Mouse (Mus musculus): Measurements from ENCODE around the gene Eif2b3. TPM values are rescaled to one million over a fixed set of nuclear protein-coding genes. Genes with fewer than 3 reads are reported as not detected.

The Eif2b3 gene
- total and polyA plus RNA-seq, 3 experiments: 6.5 to 31.8 (median 28.1) TPM

GRCm38 (mm10) chr4:117053956-117054355, 34.8 kb downstream of the Eif2b3 start:
- Histone ChIP-seq H3K4me3 (ENCODE audit: low read depth, low read length) (no peak overlapping the region), H3K36me3 (replicated peaks) (peaks cover 71% of the 10 kb centered on the region), H3K27me3 (ENCODE audit: insufficient read depth, low read length) (no peaks in the 10 kb centered on the region), H3K4me1 (ENCODE audit: insufficient read depth, low read depth, low read length) (peaks cover 35% of the 10 kb centered on the region), H3K9me3 (replicated peaks) (no peaks in the 10 kb centered on the region)
- ATAC-seq (ENCODE audit: extremely low read depth, insufficient number of reproducible peaks, low FRiP score, poor library complexity, severe bottlenecking) (no peak), DNase-seq (ENCODE audit: low spot score) (no peak)
- TF ChIP-seq GATA1 (IDR thresholded peaks at IDR 0.05; ENCODE audit: borderline replicate concordance, low read length) (no peak), TAL1 (conservative IDR thresholded peaks at IDR 0.05; ENCODE audit: low read depth, low read length) (no peak), CTCF (IDR thresholded peaks at IDR 0.05; ENCODE audit: low read depth, low read length) (no peak), POLR2AphosphoS5 (IDR thresholded peaks at IDR 0.05; ENCODE audit: insufficient replicate concordance, low read depth, low read length) (no peak), GATA2 (IDR thresholded peaks at IDR 0.05; ENCODE audit: borderline replicate concordance, low read depth, low read length) (no peak)

DNA sequence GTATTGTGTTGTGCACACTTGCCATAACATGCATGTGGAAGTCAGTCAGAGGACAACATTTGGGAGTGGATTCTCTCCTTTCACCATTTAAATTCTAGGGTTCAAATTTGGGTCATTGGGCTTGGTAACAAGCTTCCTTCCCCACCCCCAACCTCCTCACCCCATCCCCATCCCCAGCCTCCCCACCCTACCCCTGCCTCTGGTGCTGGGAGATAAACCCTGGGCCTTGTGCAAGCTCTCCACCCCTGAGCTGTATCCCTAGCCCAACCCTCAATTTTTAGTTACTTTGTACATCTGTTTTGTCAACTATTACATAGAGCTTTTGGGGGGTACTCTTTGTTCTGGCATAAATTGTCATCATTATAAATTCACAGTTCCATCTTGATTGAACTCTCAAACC, 36.9 kb downstream of the Eif2b3 start:
- ATAC-seq (ENCODE audit: extremely low read depth, insufficient number of reproducible peaks, low FRiP score, poor library complexity, severe bottlenecking) (no peak), DNase-seq (ENCODE audit: low spot score) (peak; percentile 14)
- Histone ChIP-seq H3K27me3 (ENCODE audit: insufficient read depth, low read length) (no peaks in the 10 kb centered on the region), H3K4me3 (ENCODE audit: low read depth, low read length) (no peak overlapping the region; the same call in 1 of the 2 replicates), H3K4me1 (ENCODE audit: insufficient read depth, low read depth, low read length) (peaks cover 40% of the 10 kb centered on the region), H3K9me3 (replicated peaks) (no peaks in the 10 kb centered on the region), H3K36me3 (replicated peaks) (peaks cover 76% of the 10 kb centered on the region)
- no peak for TF ChIP-seq TAL1 (conservative IDR thresholded peaks at IDR 0.05; ENCODE audit: low read depth, low read length)
- no peak for TF ChIP-seq GATA2 (IDR thresholded peaks at IDR 0.05; ENCODE audit: borderline replicate concordance, low read depth, low read length)
- no peak for TF ChIP-seq POLR2AphosphoS5 (IDR thresholded peaks at IDR 0.05; ENCODE audit: insufficient replicate concordance, low read depth, low read length)
- no peak for TF ChIP-seq CTCF (IDR thresholded peaks at IDR 0.05; ENCODE audit: low read depth, low read length)
- no peak for TF ChIP-seq GATA1 (IDR thresholded peaks at IDR 0.05; ENCODE audit: borderline replicate concordance, low read length)

GRCm38 (mm10) chr4:117056514-117056913, 37.3 kb downstream of the Eif2b3 start:
- TF ChIP-seq POLR2AphosphoS5 (IDR thresholded peaks at IDR 0.05; ENCODE audit: insufficient replicate concordance, low read depth, low read length) (no peak), GATA1 (IDR thresholded peaks at IDR 0.05; ENCODE audit: borderline replicate concordance, low read length) (no peak), CTCF (IDR thresholded peaks at IDR 0.05; ENCODE audit: low read depth, low read length) (no peak), TAL1 (conservative IDR thresholded peaks at IDR 0.05; ENCODE audit: low read depth, low read length) (no peak), GATA2 (IDR thresholded peaks at IDR 0.05; ENCODE audit: borderline replicate concordance, low read depth, low read length) (no peak)
- Histone ChIP-seq H3K9me3 (replicated peaks) (no peaks in the 10 kb centered on the region), H3K4me3 (ENCODE audit: low read depth, low read length) (no peak overlapping the region; the same call in 1 of the 2 replicates), H3K27me3 (ENCODE audit: insufficient read depth, low read length) (no peaks in the 10 kb centered on the region), H3K4me1 (ENCODE audit: insufficient read depth, low read depth, low read length) (peaks cover 40% of the 10 kb centered on the region), H3K36me3 (replicated peaks) (peaks cover 78% of the 10 kb centered on the region)
- no peak for ATAC-seq (ENCODE audit: extremely low read depth, insufficient number of reproducible peaks, low FRiP score, poor library complexity, severe bottlenecking)
- no peak for DNase-seq (ENCODE audit: low spot score)

- H3K36me3 ChIP-seq (replicated peaks): peaks cover 81% of the 10 kb centered on the region
- H3K4me1 ChIP-seq (ENCODE audit: insufficient read depth, low read depth, low read length): peaks cover 46% of the 10 kb centered on the region
- no peak overlapping the region for H3K4me3 ChIP-seq (ENCODE audit: low read depth, low read length)
- DNase-seq (ENCODE audit: low spot score): no peak
- no peaks in the 10 kb centered on the region for H3K9me3 ChIP-seq (replicated peaks)
- ATAC-seq (ENCODE audit: extremely low read depth, insufficient number of reproducible peaks, low FRiP score, poor library complexity, severe bottlenecking): no peak
- no peaks in the 10 kb centered on the region for H3K27me3 ChIP-seq (ENCODE audit: insufficient read depth, low read length)
- TF ChIP-seq GATA2 (IDR thresholded peaks at IDR 0.05; ENCODE audit: borderline replicate concordance, low read depth, low read length): no peak
- TF ChIP-seq CTCF (IDR thresholded peaks at IDR 0.05; ENCODE audit: low read depth, low read length): no peak
- no peak for TF ChIP-seq TAL1 (conservative IDR thresholded peaks at IDR 0.05; ENCODE audit: low read depth, low read length)
- no peak for TF ChIP-seq GATA1 (IDR thresholded peaks at IDR 0.05; ENCODE audit: borderline replicate concordance, low read length)
- no peak for TF ChIP-seq POLR2AphosphoS5 (IDR thresholded peaks at IDR 0.05; ENCODE audit: insufficient replicate concordance, low read depth, low read length)
Observed at GRCm38 (mm10) chr4:117058512-117058911, 39.3 kb downstream of the Eif2b3 start.

DNA sequence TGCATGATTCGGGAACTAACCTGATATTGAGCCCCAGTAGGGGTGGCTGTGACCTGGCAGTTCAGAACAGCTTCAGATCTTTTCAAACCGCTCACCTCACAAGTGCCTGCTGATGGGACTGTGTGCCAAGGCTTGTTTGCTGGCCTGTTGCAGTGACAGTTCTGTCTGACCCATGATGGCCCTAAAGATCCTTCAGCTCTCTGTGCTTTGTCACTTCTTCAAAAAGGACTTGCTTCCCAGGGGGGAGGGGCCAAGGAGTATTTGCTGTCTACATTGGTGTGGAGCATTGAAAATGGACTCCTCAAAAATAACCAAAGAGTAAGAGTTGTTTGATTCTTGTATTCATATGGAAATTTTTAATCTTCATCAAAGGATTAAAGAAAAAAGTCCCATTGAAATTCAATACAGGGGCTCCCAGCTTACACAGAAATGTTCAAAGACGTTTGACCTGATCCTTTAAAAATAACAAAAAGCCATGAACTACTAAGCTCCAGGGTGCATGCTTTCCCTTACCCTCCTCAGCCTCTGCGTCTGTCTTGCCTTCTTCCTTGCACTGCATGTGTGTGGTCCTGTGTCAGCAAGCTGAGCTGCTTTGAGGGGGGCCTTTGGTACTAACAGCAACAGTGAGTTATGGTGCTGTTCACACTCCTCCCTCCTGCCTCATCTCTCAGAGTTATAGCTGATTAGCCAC, 43.6 kb downstream of the Eif2b3 start:
- Histone ChIP-seq H3K4me1 (ENCODE audit: insufficient read depth, low read depth, low read length) (peaks cover 22% of the 10 kb centered on the region), H3K4me3 (ENCODE audit: low read depth, low read length) (no peak overlapping the region), H3K36me3 (replicated peaks) (peaks cover 90% of the 10 kb centered on the region), H3K9me3 (replicated peaks) (no peaks in the 10 kb centered on the region), H3K27me3 (ENCODE audit: insufficient read depth, low read length) (no peaks in the 10 kb centered on the region)
- ATAC-seq (ENCODE audit: extremely low read depth, insufficient number of reproducible peaks, low FRiP score, poor library complexity, severe bottlenecking): no peak
- TF ChIP-seq GATA1 (IDR thresholded peaks at IDR 0.05; ENCODE audit: borderline replicate concordance, low read length) (no peak), TAL1 (conservative IDR thresholded peaks at IDR 0.05; ENCODE audit: low read depth, low read length) (no peak), POLR2AphosphoS5 (IDR thresholded peaks at IDR 0.05; ENCODE audit: insufficient replicate concordance, low read depth, low read length) (no peak), GATA2 (IDR thresholded peaks at IDR 0.05; ENCODE audit: borderline replicate concordance, low read depth, low read length) (no peak), CTCF (IDR thresholded peaks at IDR 0.05; ENCODE audit: low read depth, low read length) (no peak)
- no peak for DNase-seq (ENCODE audit: low spot score)

GRCm38 (mm10) chr4:117068035-117068434, 48.8 kb downstream of the Eif2b3 start:
- peaks cover 93% of the 10 kb centered on the region for H3K36me3 ChIP-seq (replicated peaks)
- no peak for TF ChIP-seq TAL1 (conservative IDR thresholded peaks at IDR 0.05; ENCODE audit: low read depth, low read length)
- TF ChIP-seq GATA1 (IDR thresholded peaks at IDR 0.05; ENCODE audit: borderline replicate concordance, low read length): no peak
- no peak for TF ChIP-seq CTCF (IDR thresholded peaks at IDR 0.05; ENCODE audit: low read depth, low read length)
- no peaks in the 10 kb centered on the region for H3K27me3 ChIP-seq (ENCODE audit: insufficient read depth, low read length)
- no peak for ATAC-seq (ENCODE audit: extremely low read depth, insufficient number of reproducible peaks, low FRiP score, poor library complexity, severe bottlenecking)
- peaks cover 13% of the 10 kb centered on the region for H3K4me1 ChIP-seq (ENCODE audit: insufficient read depth, low read depth, low read length)
- no peak for DNase-seq (ENCODE audit: low spot score)
- H3K9me3 ChIP-seq (replicated peaks): no peaks in the 10 kb centered on the region
- H3K4me3 ChIP-seq (ENCODE audit: low read depth, low read length): no peak overlapping the region

All from G1E (cell line).